Mouse (Mus musculus) bone marrow, adult 2 months (tissue): ENCODE data around the gene Csrnp3. TPM values are rescaled to one million over a fixed set of nuclear protein-coding genes. Genes with fewer than 3 reads are reported as not detected.

ENCODE experiments used
- H3K27ac ChIP-seq: fragments of 200-500 bp; 2 replicates; pipeline ENCODE4 v1.5.1; 2012; ENCODE audit warnings: low read depth, mild to moderate bottlenecking, control low read depth, inconsistent platforms, low read length; ENCODE audit not compliant: control insufficient read depth, poor library complexity, insufficient read depth
- H3K4me1 ChIP-seq: fragments of 200-500 bp; 2 replicates; pipeline ENCODE4 v1.6.1; 2011; ENCODE audit warnings: low read length; ENCODE audit not compliant: control insufficient read depth, insufficient read depth
- H3K4me3 ChIP-seq: fragments of 200-500 bp; replicated peaks from 2 replicates; pipeline ENCODE3; 2011; ENCODE audit warnings: mild to moderate bottlenecking, low read depth, low read length, control low read depth; ENCODE audit not compliant: control insufficient read depth
- CTCF ChIP-seq: fragments of 200-500 bp; IDR thresholded peaks from 2 replicates; pipeline ENCODE4 v1.5.1; 2011; ENCODE audit warnings: low read length, control low read depth; ENCODE audit not compliant: control insufficient read depth, insufficient read depth
- POLR2A ChIP-seq: fragments of 200-500 bp; IDR thresholded peaks from 2 replicates; pipeline ENCODE4 v1.6.1; 2011; ENCODE audit warnings: low read depth, mild to moderate bottlenecking, control low read depth, low read length, borderline replicate concordance; ENCODE audit not compliant: control insufficient read depth
- WGBS: fragments of 180-500 bp; shearing (Covaris S2); methylation state at CpG from one replicate; pipeline ENCODE4 v1.1.7; 2018; 5-methylcytosine and 5-hydroxymethylcytosine counted together
- polyA plus RNA-seq: library from polyadenylated mRNA; stranded (reverse); fragments of >200 nt; gene quantifications from 2 replicates; pipeline ENCODE4 v1.2.4, GENCODE M21; 2011; ENCODE audit warnings: low replicate concordance; ENCODE audit not compliant: missing spikeins, insufficient read depth, insufficient read length

Csrnp3 gene
- polyA plus RNA-seq, 1 experiment: 0.57 TPM

GRCm38 (mm10) chr2:66063291-66063690 is 217.7 kb downstream of the Csrnp3 start:
- Histone ChIP-seq H3K27ac (no peak overlapping the region), H3K4me3 (no peak overlapping the region), H3K4me1 (no peaks in the 10 kb centered on the region)
- WGBS: 76% methylated on average over 10 of the region's 10 CpGs
- no peak for TF ChIP-seq CTCF
- TF ChIP-seq POLR2A: no peak

GRCm38 (mm10) chr2:66069454-66069853 is 223.9 kb downstream of the Csrnp3 start:
- Histone ChIP-seq H3K27ac (no peak overlapping the region), H3K4me1 (no peaks in the 10 kb centered on the region), H3K4me3 (no peak overlapping the region)
- 55% methylated on average over 6 of the region's 6 CpGs for WGBS
- TF ChIP-seq POLR2A: no peak
- TF ChIP-seq CTCF: no peak

- whole genome bisulfite sequencing: 83% methylated on average over 2 of the region's 2 CpGs
- H3K4me3 ChIP-seq: no peak overlapping the region
- TF ChIP-seq CTCF: no peak
- TF ChIP-seq POLR2A: no peak
- H3K27ac ChIP-seq: no peak overlapping the region
- no peaks in the 10 kb centered on the region for H3K4me1 ChIP-seq
Observed at GRCm38 (mm10) chr2:66080731-66081130, 235.2 kb downstream of the Csrnp3 start.

Other genes with a start within 250 kb of the Csrnp3 start
- gene Scn2a, start 225.0 kb upstream of the Csrnp3 start, polyA plus RNA-seq: not detected in 2 replicates